Mouse (Mus musculus) liver, embryonic 12.5 days (tissue): Measurements from ENCODE around the gene Dusp6. TPM values are rescaled to one million over a fixed set of nuclear protein-coding genes. Genes with fewer than 3 reads are reported as not detected.

Source experiments
- ATAC-seq: fragments of 200-750 bp; cut with Nextera tagmentation; 2 replicates; pipeline ENCODE4 v1.8.0; 2017; ENCODE audit warnings: moderate number of reproducible peaks, mild to moderate bottlenecking, moderate library complexity
- H3K27ac ChIP-seq: fragments of 300-500 bp; sonication (generic); 2 replicates; pipeline ENCODE4 v1.5.1; 2016; ENCODE audit warnings: mild to moderate bottlenecking
- H3K27me3 ChIP-seq: fragments of 300-500 bp; sonication (generic); replicated peaks from 2 replicates; pipeline ENCODE4 v1.6.1; 2016; ENCODE audit warnings: mild to moderate bottlenecking, moderate library complexity
- H3K36me3 ChIP-seq: fragments of 300-500 bp; sonication (generic); 2 replicates; pipeline ENCODE4 v1.6.1; 2016; ENCODE audit warnings: mild to moderate bottlenecking, moderate library complexity
- H3K4me1 ChIP-seq: fragments of 300-500 bp; sonication (generic); 2 replicates; pipeline ENCODE4 v1.6.1; 2016
- H3K4me2 ChIP-seq: fragments of 300-500 bp; sonication (generic); 2 replicates; pipeline ENCODE4 v1.6.1; 2016; ENCODE audit warnings: mild to moderate bottlenecking, moderate library complexity
- H3K4me3 ChIP-seq: fragments of 300-500 bp; sonication (generic); 2 replicates; pipeline ENCODE4 v1.5.1; 2016; ENCODE audit warnings: mild to moderate bottlenecking, moderate library complexity
- H3K9ac ChIP-seq: fragments of 300-500 bp; sonication (generic); 2 replicates; pipeline ENCODE4 v1.6.1; 2016; ENCODE audit warnings: mild to moderate bottlenecking, moderate library complexity
- H3K9me3 ChIP-seq: fragments of 300-500 bp; sonication (generic); replicated peaks from 2 replicates; pipeline ENCODE4 v1.6.1; 2016; ENCODE audit warnings: mild to moderate bottlenecking, moderate library complexity
- WGBS: fragments of 180-500 bp; shearing (Covaris S2); methylation state at CpG from one replicate; pipeline ENCODE4 v1.1.7; 2016; ENCODE audit not compliant: insufficient replicate concordance; 5-methylcytosine and 5-hydroxymethylcytosine counted together
- polyA plus RNA-seq: library from polyadenylated mRNA; unstranded; fragments of >200 nt; fragmentation: Nextera tagmentation; extraction: Ambion mirVana; gene quantifications from 2 replicates; pipeline ENCODE4 v1.2.1, GENCODE M21; 2016

Gene Dusp6
- polyA plus RNA-seq, 1 experiment from 2014 or later: 17.9 TPM

- 83% methylated on average over 10 of the region's 10 CpGs for WGBS
- no peak overlapping the region for H3K9ac ChIP-seq
- H3K36me3 ChIP-seq: no peaks in the 10 kb centered on the region
- no peaks in the 10 kb centered on the region for H3K27me3 ChIP-seq
- H3K4me3 ChIP-seq: no peak overlapping the region
- ATAC-seq: no peak
- 0 out of 2 replicates have a peak, but pooled peaks cover 3% of the 10 kb centered on the region for H3K4me1 ChIP-seq
- no peak overlapping the region for H3K27ac ChIP-seq
- H3K9me3 ChIP-seq: no peaks in the 10 kb centered on the region
- H3K4me2 ChIP-seq: no peak overlapping the region
These were observed 47.2 kb downstream of the Dusp6 start for GRCm38 (mm10) chr10:99310204-99310603.

DNA sequence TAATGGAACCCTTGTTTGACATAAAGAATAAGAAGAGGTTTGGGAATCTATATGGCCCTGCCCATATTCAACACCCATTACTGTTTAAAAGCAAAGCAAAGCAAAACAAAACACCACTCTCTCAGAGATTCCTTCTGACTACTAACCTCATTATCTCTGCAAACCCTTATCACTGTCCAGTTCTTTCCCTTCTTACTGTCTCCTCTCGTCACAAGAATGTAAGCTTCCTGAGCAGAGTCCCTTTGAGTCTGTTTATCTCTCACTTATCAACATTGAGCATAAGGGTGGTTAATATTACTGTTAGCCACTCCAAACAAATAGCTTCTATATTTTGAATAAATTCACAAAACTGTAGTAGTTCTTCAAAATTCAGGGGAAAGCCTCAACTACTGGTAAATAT is 48.9 kb downstream of the Dusp6 start:
- Histone ChIP-seq H3K36me3 (no peaks in the 10 kb centered on the region), H3K4me1 (0 out of 2 replicates have a peak, but pooled peaks cover 3% of the 10 kb centered on the region), H3K9ac (no peak overlapping the region), H3K9me3 (no peaks in the 10 kb centered on the region), H3K27me3 (no peaks in the 10 kb centered on the region), H3K4me3 (no peak overlapping the region), H3K27ac (no peak overlapping the region), H3K4me2 (no peak overlapping the region)
- 17% methylated on average over 1 of the region's 1 CpGs for WGBS
- no peak for ATAC-seq

DNA sequence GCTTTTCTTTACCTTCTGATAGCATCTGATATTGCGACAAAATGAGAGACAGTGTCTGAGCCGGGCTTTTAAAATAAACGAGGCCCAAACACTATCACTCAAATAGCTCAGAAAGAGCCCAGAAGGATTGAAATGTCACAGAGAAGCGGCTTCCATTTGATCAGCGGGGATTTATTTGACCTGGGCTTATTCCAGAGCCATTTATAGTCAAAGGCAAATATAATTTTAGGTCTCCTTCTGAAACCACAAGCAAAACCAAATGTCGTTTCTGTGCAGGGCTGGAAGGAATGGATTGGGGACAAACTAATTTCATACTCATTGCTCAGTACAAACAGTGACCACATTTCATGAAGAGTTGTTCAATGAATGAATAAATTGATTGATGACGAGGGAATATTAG is 51.3 kb downstream of the Dusp6 start:
- Histone ChIP-seq H3K27ac (no peak overlapping the region), H3K27me3 (no peaks in the 10 kb centered on the region), H3K9ac (no peak overlapping the region), H3K36me3 (no peaks in the 10 kb centered on the region), H3K4me1 (0 out of 2 replicates have a peak, but pooled peaks cover 3% of the 10 kb centered on the region), H3K4me3 (no peak overlapping the region), H3K4me2 (no peak overlapping the region), H3K9me3 (no peaks in the 10 kb centered on the region)
- WGBS: 65% methylated on average over 7 of the region's 7 CpGs
- no peak for ATAC-seq

DNA sequence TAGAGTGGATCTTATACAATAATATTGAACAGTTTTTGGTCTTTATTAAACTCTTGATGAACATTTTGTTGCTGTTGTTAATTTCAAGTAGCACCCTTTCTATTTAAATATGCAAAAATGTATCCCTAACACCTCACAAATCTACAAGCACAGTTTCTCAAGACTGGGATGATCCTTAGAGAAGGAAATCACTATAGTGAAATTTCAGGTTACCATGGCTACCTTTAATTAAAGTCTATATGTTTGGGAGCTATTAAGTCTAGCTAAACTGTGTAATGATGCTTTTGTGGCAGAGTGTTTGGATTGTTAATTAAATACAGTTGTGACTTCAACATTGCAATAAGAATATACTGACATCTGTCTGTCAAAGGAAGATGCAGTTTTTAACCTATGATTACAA is 54.0 kb downstream of the Dusp6 start:
- H3K27me3 ChIP-seq: no peaks in the 10 kb centered on the region
- no peak for ATAC-seq
- H3K36me3 ChIP-seq: no peaks in the 10 kb centered on the region
- no peak overlapping the region for H3K4me2 ChIP-seq
- no peak overlapping the region for H3K9ac ChIP-seq
- H3K9me3 ChIP-seq: no peaks in the 10 kb centered on the region
- no peak overlapping the region for H3K4me3 ChIP-seq
- H3K27ac ChIP-seq: no peak overlapping the region
- no peaks in the 10 kb centered on the region for H3K4me1 ChIP-seq

Other genes starting within 250 kb of the Dusp6 start
- 8.5 and 8.7 TPM in 2 replicates for gene Poc1b, start 156.2 kb upstream of the Dusp6 start, polyA plus RNA-seq
- gene Galnt4, start 155.1 kb upstream of the Dusp6 start, polyA plus RNA-seq: 4.2 and 4.5 TPM in 2 replicates
- not detected in 2 replicates for gene Phxr2, start 136.9 kb upstream of the Dusp6 start, polyA plus RNA-seq